Mouse (Mus musculus): ENCODE results near the gene Cd300ld. TPM values are rescaled to one million over a fixed set of nuclear protein-coding genes. Genes with fewer than 3 reads are reported as not detected.
"Not testable (repeated sequence)": the region's sequence is repeated elsewhere in the genome, so short reads cannot be mapped to it uniquely, and the experiment has no call there.

Cd300ld gene
- polyA plus RNA-seq (2012; fragmentation: generic; extraction: Trizol): not detected
- long read RNA-seq, experiment 1: 0 reads
- long read RNA-seq, experiment 2: 0 reads

DNA sequence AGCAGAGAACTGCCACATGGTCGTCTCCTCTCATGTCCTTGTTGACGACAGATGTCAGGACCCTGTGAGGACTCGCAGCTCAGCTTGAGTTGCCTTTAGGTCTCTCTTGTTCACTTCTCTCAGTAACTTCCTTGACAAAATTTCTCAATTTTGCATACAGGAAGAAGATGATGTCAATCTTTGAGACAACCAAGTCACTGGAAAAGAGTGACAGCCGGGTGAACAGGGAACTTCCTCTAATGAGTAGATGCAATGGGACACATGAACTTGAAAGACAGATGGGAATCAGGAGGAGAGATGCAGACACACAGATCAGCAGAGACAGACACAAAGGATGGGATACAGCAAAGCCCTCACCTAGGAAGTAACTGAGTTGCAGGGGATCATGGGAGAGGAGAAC is at the start of gene Cd300ld:
Cd300ld (minus strand) TSS at position 130 of the 400 bp plus-strand sequence.
- Histone ChIP-seq H3K79me2 (ENCODE audit: control insufficient read depth, insufficient read depth) (no peaks in the 10 kb centered on the region), H3K27me3 (ENCODE audit: control insufficient read depth, insufficient read depth, insufficient read length) (peaks cover 14% of the 10 kb centered on the region), H3K4me3 (ENCODE audit: insufficient read depth, poor library complexity, severe bottlenecking) (no peak within 1 kb of the TSS), H3ac (ENCODE audit: control insufficient read depth, insufficient read length, low read depth) (no peak within 1 kb of the TSS), H3K36me3 (ENCODE audit: control insufficient read depth, insufficient read depth) (no peaks in the 10 kb centered on the region), H3K79me3 (ENCODE audit: low read depth) (no peaks in the 10 kb centered on the region)
- no peak for TF ChIP-seq MYOD1 (IDR thresholded peaks at IDR 0.05; ENCODE audit: control insufficient read depth, insufficient read length, low read depth)
- TF ChIP-seq USF1 (IDR thresholded peaks at IDR 0.05; ENCODE audit: low read depth): no peak
- TF ChIP-seq CTCF (IDR thresholded peaks at IDR 0.05; ENCODE audit: control insufficient read depth, insufficient read depth, insufficient read length): no peak
- no peak for TF ChIP-seq MAX (IDR thresholded peaks at IDR 0.05)
- TF ChIP-seq MYOG (IDR thresholded peaks at IDR 0.05; ENCODE audit: control insufficient read depth, extremely low read depth, insufficient read length): no peak
- TF ChIP-seq CEBPB (IDR thresholded peaks at IDR 0.05; ENCODE audit: low read depth): no peak
- TF ChIP-seq FOSL1 (IDR thresholded peaks at IDR 0.05; ENCODE audit: insufficient read depth, low read length, poor library complexity, severe bottlenecking): no peak

- H3ac ChIP-seq (ENCODE audit: control insufficient read depth, insufficient read length, low read depth); H3K79me2 ChIP-seq (ENCODE audit: control insufficient read depth, insufficient read depth); H3K36me3 ChIP-seq (ENCODE audit: control insufficient read depth, insufficient read depth); H3K4me3 ChIP-seq (ENCODE audit: insufficient read depth, poor library complexity, severe bottlenecking); H3K27me3 ChIP-seq (ENCODE audit: control insufficient read depth, insufficient read depth, insufficient read length); H3K79me3 ChIP-seq (ENCODE audit: low read depth): not testable (repeated sequence)
Measured at GRCm38 (mm10) chr11:115037669-115038068, 47.9 kb upstream of the Cd300ld start, which contains the start of gene Cd300ld5. Gene Cd300ld5 (minus strand): TSS chr11:115037769.

- H3K36me3 ChIP-seq (ENCODE audit: control insufficient read depth, insufficient read depth); H3K79me3 ChIP-seq (ENCODE audit: low read depth); H3K4me3 ChIP-seq (ENCODE audit: insufficient read depth, poor library complexity, severe bottlenecking); H3ac ChIP-seq (ENCODE audit: control insufficient read depth, insufficient read length, low read depth); H3K27me3 ChIP-seq (ENCODE audit: control insufficient read depth, insufficient read depth, insufficient read length); H3K79me2 ChIP-seq (ENCODE audit: control insufficient read depth, insufficient read depth): not testable (repeated sequence)
Measured at GRCm38 (mm10) chr11:115026912-115027311, 37.2 kb upstream of the Cd300ld start, which contains the start of gene Cd300ld4. Gene Cd300ld4 (minus strand): TSS chr11:115027012.

- H3ac ChIP-seq (ENCODE audit: control insufficient read depth, insufficient read length, low read depth); H3K36me3 ChIP-seq (ENCODE audit: control insufficient read depth, insufficient read depth); H3K79me2 ChIP-seq (ENCODE audit: control insufficient read depth, insufficient read depth); H3K4me3 ChIP-seq (ENCODE audit: insufficient read depth, poor library complexity, severe bottlenecking); H3K79me3 ChIP-seq (ENCODE audit: low read depth); H3K27me3 ChIP-seq (ENCODE audit: control insufficient read depth, insufficient read depth, insufficient read length): not testable (repeated sequence)
Measured at GRCm38 (mm10) chr11:115016093-115016492, 26.4 kb upstream of the Cd300ld start, which contains the start of gene Cd300ld2. Gene Cd300ld2 (minus strand): TSS chr11:115016193.

- peaks cover 10% of the 10 kb centered on the region for H3K27me3 ChIP-seq (ENCODE audit: control insufficient read depth, insufficient read depth, insufficient read length)
- no peaks in the 10 kb centered on the region for H3K79me2 ChIP-seq (ENCODE audit: control insufficient read depth, insufficient read depth)
- TF ChIP-seq USF1 (IDR thresholded peaks at IDR 0.05; ENCODE audit: low read depth) (no peak), MYOG (IDR thresholded peaks at IDR 0.05; ENCODE audit: control insufficient read depth, extremely low read depth, insufficient read length) (no peak), FOSL1 (IDR thresholded peaks at IDR 0.05; ENCODE audit: insufficient read depth, low read length, poor library complexity, severe bottlenecking) (no peak), CTCF (IDR thresholded peaks at IDR 0.05; ENCODE audit: control insufficient read depth, insufficient read depth, insufficient read length) (no peak), MAX (IDR thresholded peaks at IDR 0.05) (no peak), MYOD1 (IDR thresholded peaks at IDR 0.05; ENCODE audit: control insufficient read depth, insufficient read length, low read depth) (no peak), CEBPB (IDR thresholded peaks at IDR 0.05; ENCODE audit: low read depth) (no peak)
- no peak overlapping the region for H3K4me3 ChIP-seq (ENCODE audit: insufficient read depth, poor library complexity, severe bottlenecking)
- H3K36me3 ChIP-seq (ENCODE audit: control insufficient read depth, insufficient read depth): no peaks in the 10 kb centered on the region
- no peaks in the 10 kb centered on the region for H3K79me3 ChIP-seq (ENCODE audit: low read depth)
- no peak overlapping the region for H3ac ChIP-seq (ENCODE audit: control insufficient read depth, insufficient read length, low read depth)
Measured at GRCm38 (mm10) chr11:115004070-115004469, 14.3 kb upstream of the Cd300ld start.

DNA sequence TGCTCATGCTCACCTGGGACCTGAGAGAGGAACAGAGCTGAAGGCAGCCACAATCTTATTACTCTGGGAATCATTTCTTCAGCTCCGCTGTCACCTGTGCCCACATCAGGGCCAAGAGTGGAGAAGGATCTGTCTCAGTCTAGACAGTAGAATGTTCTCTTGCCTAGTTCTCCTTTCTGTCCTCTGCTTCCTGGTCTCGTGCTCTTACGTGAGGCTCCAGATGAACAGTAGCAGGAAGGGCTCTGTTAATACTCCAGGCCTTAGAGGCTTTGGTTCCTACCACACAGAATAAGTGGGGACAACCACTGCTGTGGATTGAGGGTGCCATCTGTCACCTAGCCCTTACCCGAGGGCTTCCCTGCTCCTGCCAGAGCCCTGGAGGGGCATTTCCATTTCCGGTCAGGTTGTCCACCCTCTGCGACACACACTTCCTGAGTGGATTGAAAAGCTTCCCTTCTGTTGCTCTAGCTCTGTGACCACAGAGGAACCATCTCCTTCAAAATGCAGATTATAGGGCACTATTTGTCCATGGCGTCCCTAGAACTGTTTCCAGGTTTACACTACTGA is 11.8 kb upstream of the Cd300ld start, which contains the start of gene Cd300c2:
Cd300c2 (minus strand) TSS at position 407 of the 567 bp plus-strand sequence.
- H3ac ChIP-seq (ENCODE audit: control insufficient read depth, insufficient read length, low read depth): no peak within 1 kb of the TSS
- H3K4me3 ChIP-seq (ENCODE audit: insufficient read depth, poor library complexity, severe bottlenecking): no peak within 1 kb of the TSS
- H3K27me3 ChIP-seq (ENCODE audit: control insufficient read depth, insufficient read depth, insufficient read length): peaks cover 10% of the 10 kb centered on the region
- no peaks in the 10 kb centered on the region for H3K36me3 ChIP-seq (ENCODE audit: control insufficient read depth, insufficient read depth)
- H3K79me2 ChIP-seq (ENCODE audit: control insufficient read depth, insufficient read depth): no peaks in the 10 kb centered on the region
- TF ChIP-seq CTCF (IDR thresholded peaks at IDR 0.05; ENCODE audit: control insufficient read depth, insufficient read depth, insufficient read length) (no peak), CEBPB (IDR thresholded peaks at IDR 0.05; ENCODE audit: low read depth) (no peak), MYOG (IDR thresholded peaks at IDR 0.05; ENCODE audit: control insufficient read depth, extremely low read depth, insufficient read length) (no peak)
- no peaks in the 10 kb centered on the region for H3K79me3 ChIP-seq (ENCODE audit: low read depth)

Data from C2C12 (cell line).